In the genomic region with DNA sequence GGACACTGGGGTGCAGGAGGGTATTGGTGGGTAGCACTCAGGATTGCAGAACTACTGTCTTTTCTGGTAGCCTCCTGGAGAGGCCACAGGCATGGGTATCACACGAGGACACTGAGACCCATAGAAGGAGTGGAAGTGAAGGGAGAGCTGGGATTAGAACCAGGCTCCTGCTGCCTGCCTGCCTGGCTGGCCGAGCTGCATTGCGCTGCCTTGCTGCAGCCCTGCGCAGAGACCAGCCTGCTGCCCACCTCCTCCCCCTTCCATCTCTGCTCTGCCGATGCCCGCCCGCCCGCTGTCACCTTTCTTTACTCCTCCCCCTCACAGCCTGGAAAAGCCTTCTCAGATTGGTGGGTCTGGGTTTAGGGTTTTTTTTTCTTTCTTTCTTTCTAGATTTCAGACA, we compare ENCODE assay signal across 19 mouse cellular contexts. TPM values are rescaled to one million over a fixed set of nuclear protein-coding genes. Genes with fewer than 3 reads are reported as not detected.
DNase-seq lines count a peak whose midpoint lies in the region; ATAC-seq lines count a peak whose summit lies in the region.
"Had no signal": no experiment of that assay in that cellular context is flagged by ENCODE, and none has a peak within 500 bp of the region (broad histone marks: within the 10 kb centered on the region; RNA-seq: fewer than 3 reads in every experiment).

No protein-coding gene starts in this region.

- peak overlapping the region; percentile 79 for H3K4me2 ChIP-seq in forebrain, embryonic 12.5 days
- H3K4me2 ChIP-seq in midbrain, embryonic 14.5 days (ENCODE audit: low read length), result peak overlapping the region; percentile 75
- H3K4me2 ChIP-seq: embryonic facial prominence, embryonic 12.5 days had no signal

- DNase-seq in forebrain, embryonic 10.5 days (ENCODE audit: extremely low spot score, low spot score), result no peak
- peak; percentile 79 for DNase-seq in brain, adult 2 months (ENCODE audit: low read depth, low spot score)
- peak; percentile 64 to 73 for DNase-seq in cerebellum, postnatal 25 days
- peak; percentile 60 for DNase-seq in midbrain, embryonic 14.5 days
- no peak for DNase-seq in heart, postnatal 10 days
- DNase-seq: adrenal gland, adult 2 months; kidney, postnatal 25 days; spleen, adult 18-20 months had no signal

- ATAC-seq in forebrain, embryonic 12.5 days (ENCODE audit: low FRiP score), result no peak
- ATAC-seq in midbrain, embryonic 14.5 days (ENCODE audit: low FRiP score, low TSS enrichment), result no peak
- ATAC-seq in megakaryocyte-erythroid progenitor cell, adult 5-6 weeks (replicated peaks; ENCODE audit: low FRiP score, low TSS enrichment, poor library complexity, severe bottlenecking), result no peak
- ATAC-seq in frontal cortex, adult (ENCODE audit: low TSS enrichment), result no peak
- ATAC-seq: intestine, postnatal 0 days had no signal

- peak overlapping the region; percentile 15 for H3K4me3 ChIP-seq in forebrain, embryonic 12.5 days (replicated peaks)
- no peak overlapping the region for H3K4me3 ChIP-seq in forebrain, embryonic 10.5 days
- H3K4me3 ChIP-seq in midbrain, embryonic 14.5 days (replicated peaks; ENCODE audit: low read depth, low read length), result peak overlapping the region; percentile 91
- H3K4me3 ChIP-seq: embryonic facial prominence, embryonic 12.5 days had no signal

- WGBS in forebrain, embryonic 12.5 days, result 49% methylated on average over 8 of the region's 8 CpGs
- WGBS in forebrain, embryonic 10.5 days, result 59% methylated on average over 8 of the region's 8 CpGs
- 36% methylated on average over 8 of the region's 8 CpGs for WGBS in midbrain, embryonic 14.5 days

- H3K9me3 ChIP-seq in forebrain, embryonic 12.5 days, result no peaks in the 10 kb centered on the region
- no peaks in the 10 kb centered on the region for H3K9me3 ChIP-seq in forebrain, embryonic 10.5 days
- no peaks in the 10 kb centered on the region for H3K9me3 ChIP-seq in midbrain, embryonic 14.5 days (ENCODE audit: control insufficient read depth, low read length)
- H3K9me3 ChIP-seq: embryonic facial prominence, embryonic 12.5 days had no signal

- peaks cover 64% of the 10 kb centered on the region for H3K27me3 ChIP-seq in forebrain, embryonic 12.5 days
- peaks cover 68% of the 10 kb centered on the region for H3K27me3 ChIP-seq in forebrain, embryonic 10.5 days (ENCODE audit: poor library complexity, severe bottlenecking)
- peaks cover 19% of the 10 kb centered on the region for H3K27me3 ChIP-seq in midbrain, embryonic 14.5 days (ENCODE audit: control insufficient read depth, insufficient read depth, low read length)

- peaks cover 28% of the 10 kb centered on the region for H3K4me1 ChIP-seq in forebrain, embryonic 12.5 days
- H3K4me1 ChIP-seq in forebrain, embryonic 10.5 days, result peaks cover 25% of the 10 kb centered on the region
- peaks cover 43% of the 10 kb centered on the region for H3K4me1 ChIP-seq in midbrain, embryonic 14.5 days (ENCODE audit: control insufficient read depth, insufficient read depth, low read length)

- intact Hi-C loops in heart, postnatal 10 days (cut with DNase I), result no loop called here

- H3K36me3 ChIP-seq in forebrain, embryonic 12.5 days (replicated peaks), result no peaks in the 10 kb centered on the region
- H3K36me3 ChIP-seq in forebrain, embryonic 10.5 days (replicated peaks), result no peaks in the 10 kb centered on the region
- no peaks in the 10 kb centered on the region for H3K36me3 ChIP-seq in midbrain, embryonic 14.5 days (ENCODE audit: control insufficient read depth, insufficient read depth, low read length)
- H3K36me3 ChIP-seq: embryonic facial prominence, embryonic 12.5 days had no signal

- H3K27ac ChIP-seq in forebrain, embryonic 12.5 days, result no peak overlapping the region
- no peak overlapping the region for H3K27ac ChIP-seq in forebrain, embryonic 10.5 days
- 0 out of 2 replicates have a peak overlapping the region, but pooled peaks have one; percentile 13 for H3K27ac ChIP-seq in midbrain, embryonic 14.5 days (replicated peaks; ENCODE audit: low read depth, low read length)
- H3K27ac ChIP-seq: embryonic facial prominence, embryonic 12.5 days; stomach, postnatal 0 days had no signal

- no peak overlapping the region for H3K9ac ChIP-seq in forebrain, embryonic 12.5 days
- H3K9ac ChIP-seq in midbrain, embryonic 14.5 days (replicated peaks; ENCODE audit: low read length), result peak overlapping the region; percentile 36; the same call in 1 of the 2 replicates
- H3K9ac ChIP-seq: embryonic facial prominence, embryonic 12.5 days had no signal

RNA-seq across cellular contexts. Expression of gene Kcnc1, which starts 4.0 kb away (rescaled TPM):
- polyA plus RNA-seq in forebrain, embryonic 12.5 days (2016; fragmentation: Nextera tagmentation; extraction: Ambion mirVana), result 4.8 and 4.9 TPM in 2 replicates
- 0.20 and 0.24 TPM in 2 replicates for polyA plus RNA-seq in forebrain, embryonic 10.5 days (2016; fragmentation: Nextera tagmentation; extraction: Ambion mirVana)
- polyA plus RNA-seq in midbrain, embryonic 14.5 days (2014; fragmentation: Nextera tagmentation; extraction: Ambion mirVana), result 13.9 and 15.4 TPM in 2 replicates
- total RNA-seq in megakaryocyte-erythroid progenitor cell, adult 5-6 weeks (2014; fragmentation: Nextera tagmentation), result 1.1 and 10.7 TPM in 2 replicates
- 0.19 and 0.84 TPM in 2 replicates for total RNA-seq in megakaryocyte-erythroid progenitor cell, adult 5-6 weeks (2017)
- under 1 TPM; 0.02 to 0.17 TPM for total RNA-seq in heart, postnatal 10 days (2021)
- total RNA-seq: monocyte, adult 5-6 weeks had no signal
- polyA plus RNA-seq: heart, embryonic 16.5 days; liver, adult 2 months had no signal

RNA-seq across cellular contexts. Expression of gene Myod1, which starts 24.1 kb away (rescaled TPM):
- 0.33 TPM in 1 of 2 replicates, not detected in the other for polyA plus RNA-seq in forebrain, embryonic 12.5 days (2016; fragmentation: Nextera tagmentation; extraction: Ambion mirVana)
- polyA plus RNA-seq in forebrain, embryonic 10.5 days (2016; fragmentation: Nextera tagmentation; extraction: Ambion mirVana), result not detected in 2 replicates
- polyA plus RNA-seq in midbrain, embryonic 14.5 days (2014; fragmentation: Nextera tagmentation; extraction: Ambion mirVana), result not detected in 2 replicates
- total RNA-seq in megakaryocyte-erythroid progenitor cell, adult 5-6 weeks (2014; fragmentation: Nextera tagmentation), result not detected in 2 replicates
- not detected in 2 replicates for total RNA-seq in megakaryocyte-erythroid progenitor cell, adult 5-6 weeks (2017)
- not detected for total RNA-seq in heart, postnatal 10 days (2021)
- total RNA-seq: adrenal gland, adult 2 months; left cerebral cortex, adult 18-20 months; liver, adult 2 months; monocyte, adult 5-6 weeks had no signal
- polyA plus RNA-seq: adrenal gland, adult 2 months; gonadal fat pad, adult 2 months; intestine, postnatal 0 days; liver, adult 2 months had no signal

Comparison
In these comparisons a context has a peak if more than half of its experiments do, and no peak if none do; other contexts are left out.
1. DNase-seq: peak in brain, adult 2 months (single experiment), cerebellum, postnatal 25 days (2 of 2) and midbrain, embryonic 14.5 days (single experiment); none in forebrain, embryonic 10.5 days (single experiment) and heart, postnatal 10 days (0 of 2).